ENCODE assay signal across 9 mouse cellular contexts in the genomic region with DNA sequence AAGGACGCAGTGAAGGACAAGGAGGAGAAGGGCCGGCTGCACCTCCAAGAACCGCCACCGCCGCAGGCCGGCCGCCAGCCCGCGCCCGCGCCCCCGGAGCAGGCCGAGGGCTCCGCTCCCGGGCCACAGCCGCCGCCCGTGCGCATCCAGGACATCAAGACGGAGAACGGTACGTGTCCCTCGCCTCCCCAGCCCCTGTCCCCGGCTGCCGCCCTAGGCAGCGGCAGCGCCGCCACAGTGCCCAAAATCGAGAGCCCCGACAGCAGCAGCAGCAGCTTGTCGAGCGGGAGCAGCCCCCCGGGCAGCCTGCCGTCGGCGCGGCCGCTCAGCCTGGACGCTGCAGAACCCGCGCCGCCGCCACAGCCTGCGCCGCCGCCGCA. TPM values are rescaled to one million over a fixed set of nuclear protein-coding genes. Genes with fewer than 3 reads are reported as not detected.
DNase-seq lines count a peak whose midpoint lies in the region; ATAC-seq and TF ChIP-seq lines count a peak whose summit lies in the region.
"Had no signal": no experiment of that assay in that cellular context is flagged by ENCODE, and none has a peak within 500 bp of the region (broad histone marks: within the 10 kb centered on the region; RNA-seq: fewer than 3 reads in every experiment).

No protein-coding gene starts in this region.

- TF ChIP-seq CTCF in kidney, adult 2 months (conservative IDR thresholded peaks at IDR 0.05; ENCODE audit: insufficient read depth, insufficient read length, low read depth, low read length), result no peak

- H3K9me3 ChIP-seq in forebrain, embryonic 15.5 days, result no peaks in the 10 kb centered on the region
- no peaks in the 10 kb centered on the region for H3K9me3 ChIP-seq in liver, embryonic 12.5 days (replicated peaks)

- peaks cover 5% of the 10 kb centered on the region; the same call in 1 of the 2 replicates for H3K27me3 ChIP-seq in kidney, adult 2 months (replicated peaks; ENCODE audit: control insufficient read depth, insufficient read depth, low read length)
- peaks cover 73% of the 10 kb centered on the region for H3K27me3 ChIP-seq in forebrain, embryonic 15.5 days
- H3K27me3 ChIP-seq in liver, embryonic 12.5 days (replicated peaks), result peaks cover 95% of the 10 kb centered on the region

- H3K9ac ChIP-seq in forebrain, embryonic 15.5 days (replicated peaks), result no peak overlapping the region
- peak overlapping the region; percentile 41 for H3K9ac ChIP-seq in liver, embryonic 12.5 days

- peak overlapping the region; percentile 77 for H3K4me2 ChIP-seq in forebrain, embryonic 15.5 days (replicated peaks)
- peak overlapping the region; percentile 74 for H3K4me2 ChIP-seq in liver, embryonic 12.5 days

- DNase-seq in kidney, adult 2 months, result no peak
- DNase-seq in kidney, postnatal 36 days, result no peak
- DNase-seq in Muller cell, postnatal 12 days (ENCODE audit: inconsistent ontology term), result peak; percentile 49
- no peak for DNase-seq in cerebellum, postnatal 14 days

- ATAC-seq in forebrain, embryonic 15.5 days (replicated peaks), result no peak
- no peak for ATAC-seq in liver, embryonic 12.5 days
- no peak for ATAC-seq in monocyte, adult 5-6 weeks (replicated peaks; ENCODE audit: insufficient number of reproducible peaks, low FRiP score, low TSS enrichment, poor library complexity, severe bottlenecking)
- ATAC-seq in erythroblast, adult 5-6 weeks (replicated peaks; ENCODE audit: low FRiP score, poor library complexity, severe bottlenecking), result no peak

- peak overlapping the region; percentile 7 for H3K27ac ChIP-seq in kidney, adult 2 months (ENCODE audit: insufficient read depth, low read depth, low read length)
- 0 out of 2 replicates have a peak overlapping the region, but pooled peaks have one; percentile 3 for H3K27ac ChIP-seq in forebrain, embryonic 15.5 days (replicated peaks)
- no peak overlapping the region for H3K27ac ChIP-seq in liver, embryonic 12.5 days

- H3K36me3 ChIP-seq in kidney, adult 2 months (ENCODE audit: control insufficient read depth, insufficient read depth, low read length), result no peaks in the 10 kb centered on the region
- H3K36me3 ChIP-seq in forebrain, embryonic 15.5 days, result no peaks in the 10 kb centered on the region
- no peaks in the 10 kb centered on the region for H3K36me3 ChIP-seq in liver, embryonic 12.5 days
- H3K36me3 ChIP-seq: G1E had no signal

- TF ChIP-seq POLR2A in kidney, adult 2 months (IDR thresholded peaks at IDR 0.05; ENCODE audit: low read depth, low read length), result no peak

- no peaks in the 10 kb centered on the region for H3K4me1 ChIP-seq in kidney, adult 2 months (ENCODE audit: control insufficient read depth, insufficient read depth, low read length)
- H3K4me1 ChIP-seq in forebrain, embryonic 15.5 days, result peaks cover 44% of the 10 kb centered on the region
- H3K4me1 ChIP-seq in liver, embryonic 12.5 days, result peaks cover 27% of the 10 kb centered on the region

- H3K4me3 ChIP-seq in kidney, adult 2 months (ENCODE audit: insufficient read depth, low read depth, low read length), result peak overlapping the region; percentile 75
- H3K4me3 ChIP-seq in forebrain, embryonic 15.5 days, result peak overlapping the region; percentile 42
- H3K4me3 ChIP-seq in liver, embryonic 12.5 days, result peak overlapping the region; percentile 58

- WGBS in kidney, adult 2 months, result 1% methylated on average over 46 of the region's 47 CpGs
- under 1% methylated on average over 45 of the region's 47 CpGs for WGBS in forebrain, embryonic 15.5 days
- WGBS in liver, embryonic 12.5 days (ENCODE audit: insufficient replicate concordance), result 3% methylated on average over 40 of the region's 47 CpGs

RNA-seq across cellular contexts. Expression of a gene that starts 1.3 kb away (rescaled TPM):
- polyA plus RNA-seq in kidney, adult 2 months (2012; rRNA removed), result 3.7 and 5.2 TPM in 2 replicates
- polyA plus RNA-seq in forebrain, embryonic 15.5 days (2015; fragmentation: Nextera tagmentation; extraction: Ambion mirVana), result 1.0 and 1.2 TPM in 2 replicates
- polyA plus RNA-seq in liver, embryonic 12.5 days (2016; fragmentation: Nextera tagmentation; extraction: Ambion mirVana), result 0.25 and 0.28 TPM in 2 replicates
- 0.10 TPM in 1 of 3 replicates, not detected in the others for total RNA-seq in monocyte, adult 5-6 weeks (2017)
- total RNA-seq in erythroblast, adult 5-6 weeks (2015; ENCODE audit: low replicate concordance), result 0.19 TPM in 1 of 2 replicates, not detected in the other
- total RNA-seq in erythroblast, adult 5-6 weeks (2017; ENCODE audit: low replicate concordance), result 0.09 TPM in 1 of 2 replicates, not detected in the other
- polyA plus RNA-seq: G1E had no signal
